In genomic region chr16:10571820-10572219, GRCm38 (mm10) we compare ENCODE assay signal across 7 mouse cellular contexts. TPM values are rescaled to one million over a fixed set of nuclear protein-coding genes. Genes with fewer than 3 reads are reported as not detected.
DNase-seq lines count a peak whose midpoint lies in the region; ATAC-seq lines count a peak whose summit lies in the region.

No protein-coding gene starts in this region.

- intact Hi-C loops in left cerebral cortex, postnatal 4 days (cut with DNase I): loop anchor here (5.0 kb wide), 1 partner anchor 215 kb away; the partner anchor contains the start of genes Socs1 and Tnp2

- DNase-seq in left cerebral cortex, postnatal 4 days: peak; percentile 7
- no peak for DNase-seq in left cerebral cortex, adult 8-10 months (ENCODE audit: low spot score in 2 of 2)
- DNase-seq in ES-CJ7 (ENCODE audit: low read depth, low spot score) (peak; percentile 18), adipocyte (ENCODE audit: low spot score) (peak; percentile 71)
- no peak for DNase-seq in cerebellum, adult 11 months
- no peak for DNase-seq in heart, adult 11 months

- ATAC-seq in megakaryocyte, adult 5-6 weeks (ENCODE audit: poor library complexity, severe bottlenecking): peak; percentile 49; the same call in 1 of the 2 replicates

RNA-seq across cellular contexts. Expression of gene Clec16a, which starts 26.7 kb away (rescaled TPM):
- 10 to 100 TPM; 59.0 to 66.1 TPM for total RNA-seq in left cerebral cortex, postnatal 4 days (2021)
- 10 to 100 TPM; 89.8 to 97.2 (median 91.2) TPM for total RNA-seq in left cerebral cortex, adult 8-10 months (2022)
- total RNA-seq in megakaryocyte, adult 5-6 weeks (2015): 26.8 and 28.8 TPM in 2 replicates
- total RNA-seq in megakaryocyte, adult 5-6 weeks (2017): 19.4 and 20.7 TPM in 2 replicates

RNA-seq across cellular contexts. Expression of gene Dexi, which starts 29.0 kb away (rescaled TPM):
- 10 to 100 TPM; 22.2 to 22.3 TPM for total RNA-seq in left cerebral cortex, postnatal 4 days (2021)
- total RNA-seq in left cerebral cortex, adult 8-10 months (2022): 10 to 100 TPM; 59.8 to 63.5 (median 62.6) TPM
- total RNA-seq in megakaryocyte, adult 5-6 weeks (2015): 5.9 and 6.0 TPM in 2 replicates
- 4.3 and 7.0 TPM in 2 replicates for total RNA-seq in megakaryocyte, adult 5-6 weeks (2017)

Comparison
In these comparisons a context has a peak if more than half of its experiments do, and no peak if none do; other contexts are left out.
1. DNase-seq: peak in left cerebral cortex, postnatal 4 days (single experiment), ES-CJ7 (single experiment) and adipocyte (single experiment); none in left cerebral cortex, adult 8-10 months (0 of 2), cerebellum, adult 11 months (single experiment) and heart, adult 11 months (single experiment).